Mouse (Mus musculus) stomach, embryonic 16.5 days (tissue): ENCODE measurements around the gene Twist1. TPM values are rescaled to one million over a fixed set of nuclear protein-coding genes. Genes with fewer than 3 reads are reported as not detected.

Experiments used
- ATAC-seq: fragments of 200-750 bp; cut with Nextera tagmentation; 2 replicates; pipeline ENCODE4 v1.8.0; 2017; ENCODE audit warnings: moderate number of reproducible peaks, moderate TSS enrichment; ENCODE audit not compliant: insufficient read depth, low FRiP score
- H3K27ac ChIP-seq: fragments of 300-500 bp; sonication (generic); 2 replicates; pipeline ENCODE4 v1.5.1; 2014; ENCODE audit warnings: low read length
- H3K27me3 ChIP-seq: fragments of 300-500 bp; sonication (generic); 2 replicates; pipeline ENCODE4 v1.6.1; 2014; ENCODE audit warnings: low read length, control low read depth, mixed read lengths; ENCODE audit not compliant: control insufficient read depth, insufficient read depth
- H3K36me3 ChIP-seq: fragments of 300-500 bp; sonication (generic); 2 replicates; pipeline ENCODE4 v1.6.1; 2014; ENCODE audit warnings: low read length; ENCODE audit not compliant: control insufficient read depth, insufficient read depth
- H3K4me1 ChIP-seq: fragments of 300-500 bp; sonication (generic); 2 replicates; pipeline ENCODE4 v1.6.1; 2014; ENCODE audit warnings: low read length, control low read depth, mixed read lengths; ENCODE audit not compliant: control insufficient read depth, insufficient read depth
- H3K4me2 ChIP-seq: fragments of 300-500 bp; sonication (generic); 2 replicates; pipeline ENCODE4 v1.6.1; 2014; ENCODE audit warnings: low read depth, low read length, mixed read lengths
- H3K4me3 ChIP-seq: fragments of 300-500 bp; sonication (generic); replicated peaks from 2 replicates; pipeline ENCODE4 v1.5.1; 2014; ENCODE audit warnings: mild to moderate bottlenecking, low read length
- H3K9ac ChIP-seq: fragments of 300-500 bp; sonication (generic); 2 replicates; pipeline ENCODE4 v1.6.1; 2014; ENCODE audit warnings: low read length
- H3K9me3 ChIP-seq: fragments of 300-500 bp; sonication (generic); replicated peaks from 2 replicates; pipeline ENCODE4 v1.6.1; 2016; ENCODE audit warnings: low read length, control low read depth; ENCODE audit not compliant: control insufficient read depth
- WGBS: fragments of 180-500 bp; shearing (Covaris S2); extraction: QIAGEN DNeasy Blood & Tissue Kit; methylation state at CpG from one replicate; pipeline ENCODE4 v1.1.7; 2014; 5-methylcytosine and 5-hydroxymethylcytosine counted together
- polyA plus RNA-seq: library from polyadenylated mRNA; unstranded; fragments of >200 nt; fragmentation: Nextera tagmentation; extraction: Ambion mirVana; gene quantifications from 2 replicates; pipeline ENCODE4 v1.2.1, GENCODE M21; 2015

Twist1 gene
- 1.5 TPM in 2 replicates for polyA plus RNA-seq

DNA sequence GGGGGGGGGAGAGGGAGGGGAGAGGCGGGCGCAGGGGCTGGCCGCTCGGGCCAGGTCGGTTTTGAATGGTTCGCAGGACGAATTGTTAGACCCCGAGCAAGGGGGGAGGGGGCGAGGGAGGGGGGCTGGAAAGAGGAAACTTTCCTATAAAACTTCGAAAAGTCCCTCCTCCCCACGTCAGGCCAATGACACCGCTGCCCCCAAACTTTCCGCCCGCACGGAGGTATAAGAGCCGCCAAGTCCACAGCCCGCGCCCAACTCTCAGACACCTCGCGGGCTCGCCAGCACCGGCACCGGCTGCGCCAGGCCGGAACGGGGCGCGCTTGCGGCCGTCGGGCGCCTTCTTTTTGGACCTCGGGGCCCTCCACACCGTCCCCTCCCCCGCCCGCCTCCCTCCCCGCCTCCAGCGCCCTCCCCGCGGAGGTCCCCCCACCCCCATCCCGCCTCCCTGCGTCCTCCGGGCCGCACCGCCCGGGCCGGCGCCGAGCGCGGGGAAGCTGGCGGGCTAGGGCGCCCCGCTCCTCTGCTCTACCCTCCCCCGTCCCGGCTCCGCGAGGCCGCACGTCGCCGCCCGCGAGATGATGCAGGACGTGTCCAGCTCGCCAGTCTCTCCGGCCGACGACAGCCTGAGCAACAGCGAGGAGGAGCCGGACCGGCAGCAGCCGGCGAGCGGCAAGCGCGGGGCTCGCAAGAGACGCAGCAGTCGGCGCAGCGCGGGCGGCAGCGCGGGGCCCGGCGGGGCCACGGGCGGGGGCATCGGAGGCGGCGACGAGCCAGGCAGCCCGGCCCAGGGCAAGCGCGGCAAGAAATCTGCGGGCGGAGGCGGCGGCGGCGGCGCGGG, at the start of gene Twist1:
TSS of gene Twist1 (plus strand) at position 272 of the 841 bp plus-strand sequence.
- H3K36me3 ChIP-seq: no peaks in the 10 kb centered on the region
- peak within 1 kb of the TSS; percentile 74 for H3K4me2 ChIP-seq
- peak; percentile 84 for ATAC-seq
- under 1% methylated on average over 98 of the region's 105 CpGs for WGBS
- H3K9ac ChIP-seq: peak within 1 kb of the TSS; percentile 82
- H3K27ac ChIP-seq: peak within 1 kb of the TSS; percentile 61; the same call in 1 of the 2 replicates
- H3K4me1 ChIP-seq: peaks cover 3% of the 10 kb centered on the region; the same call in 1 of the 2 replicates
- H3K9me3 ChIP-seq: no peaks in the 10 kb centered on the region
- peaks cover 47% of the 10 kb centered on the region for H3K27me3 ChIP-seq
- peak within 1 kb of the TSS; percentile 64 for H3K4me3 ChIP-seq

DNA sequence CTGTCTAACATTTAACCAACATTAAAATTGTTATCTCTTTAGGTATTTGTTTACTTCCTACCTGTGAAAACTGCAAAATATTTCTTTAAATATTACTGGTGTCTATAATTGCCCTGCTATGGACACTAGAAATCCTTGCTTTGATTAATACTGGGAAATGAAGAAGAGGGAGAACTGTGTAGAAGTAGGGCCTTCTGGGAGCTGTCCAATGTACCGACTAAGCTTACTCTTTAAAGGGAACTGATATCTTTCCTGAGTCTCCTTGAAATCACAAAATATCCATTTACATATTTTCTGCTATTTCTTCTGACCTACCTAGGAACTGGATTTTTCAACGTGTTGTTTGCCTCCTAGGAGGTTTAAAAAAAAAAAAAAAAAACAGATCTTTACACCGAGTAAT, 30.7 kb upstream of the Twist1 start:
- no peak overlapping the region for H3K4me2 ChIP-seq
- H3K27me3 ChIP-seq: peaks cover 33% of the 10 kb centered on the region
- H3K27ac ChIP-seq: no peak overlapping the region
- no peak overlapping the region for H3K4me3 ChIP-seq
- no peaks in the 10 kb centered on the region for H3K36me3 ChIP-seq
- ATAC-seq: no peak
- 14% methylated on average over 3 of the region's 3 CpGs for WGBS
- no peaks in the 10 kb centered on the region for H3K9me3 ChIP-seq
- no peak overlapping the region for H3K9ac ChIP-seq
- H3K4me1 ChIP-seq: peaks cover 7% of the 10 kb centered on the region

DNA sequence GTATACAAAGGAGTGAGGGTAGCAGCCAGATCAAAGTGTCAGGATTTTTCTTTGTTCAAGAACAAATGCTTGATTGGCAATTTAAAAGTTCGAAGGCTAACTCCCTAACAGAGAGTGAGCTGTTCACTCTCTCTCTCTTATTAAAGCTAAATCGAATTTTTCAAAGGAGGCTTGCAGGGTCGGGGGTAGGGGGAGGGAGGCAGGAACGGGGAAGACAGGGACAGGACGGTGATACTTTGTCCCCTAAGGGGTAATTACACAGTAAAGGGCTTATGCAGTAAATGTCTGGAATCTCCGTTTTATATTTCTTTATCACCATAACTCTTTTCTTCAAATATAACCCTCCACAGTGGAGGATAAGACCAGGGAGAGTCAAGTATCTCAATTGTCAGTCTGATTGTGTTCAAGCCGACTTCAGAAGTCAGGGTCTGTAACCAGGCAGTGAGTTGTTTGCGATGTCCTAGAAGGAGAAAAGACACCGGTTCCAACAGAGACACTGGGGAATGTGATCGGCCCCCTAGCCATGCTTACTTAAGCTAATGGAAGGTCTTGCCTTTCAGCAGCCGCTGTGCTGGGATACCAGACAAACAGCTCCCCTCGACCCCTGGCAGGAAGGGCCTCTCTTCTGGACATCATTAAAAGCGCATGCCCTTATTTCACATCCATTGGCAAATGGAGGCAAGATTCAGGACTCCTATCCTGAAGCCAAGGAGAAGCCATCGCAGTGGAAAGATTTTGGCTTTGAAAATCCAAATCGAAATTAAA, 30.0 kb upstream of the Twist1 start:
- H3K36me3 ChIP-seq: no peaks in the 10 kb centered on the region
- H3K9me3 ChIP-seq: no peaks in the 10 kb centered on the region
- H3K9ac ChIP-seq: no peak overlapping the region
- H3K27ac ChIP-seq: no peak overlapping the region
- no peak overlapping the region for H3K4me2 ChIP-seq
- peaks cover 33% of the 10 kb centered on the region for H3K27me3 ChIP-seq
- 3% methylated on average over 15 of the region's 15 CpGs for WGBS
- no peak overlapping the region for H3K4me3 ChIP-seq
- peaks cover 7% of the 10 kb centered on the region for H3K4me1 ChIP-seq
- ATAC-seq: no peak

GRCm38 (mm10) chr12:33928331-33929192, 28.9 kb upstream of the Twist1 start, which contains the start of gene Ferd3l:
Gene Ferd3l (plus strand): TSS chr12:33928425.
- peak within 1 kb of the TSS; percentile 32 for H3K4me2 ChIP-seq
- no peaks in the 10 kb centered on the region for H3K36me3 ChIP-seq
- H3K4me1 ChIP-seq: peaks cover 7% of the 10 kb centered on the region
- H3K4me3 ChIP-seq: peak within 1 kb of the TSS; percentile 23
- ATAC-seq: no peak
- no peak within 1 kb of the TSS for H3K9ac ChIP-seq
- no peaks in the 10 kb centered on the region for H3K9me3 ChIP-seq
- H3K27ac ChIP-seq: no peak within 1 kb of the TSS
- 2% methylated on average over 39 of the region's 39 CpGs for WGBS
- peaks cover 33% of the 10 kb centered on the region for H3K27me3 ChIP-seq

DNA sequence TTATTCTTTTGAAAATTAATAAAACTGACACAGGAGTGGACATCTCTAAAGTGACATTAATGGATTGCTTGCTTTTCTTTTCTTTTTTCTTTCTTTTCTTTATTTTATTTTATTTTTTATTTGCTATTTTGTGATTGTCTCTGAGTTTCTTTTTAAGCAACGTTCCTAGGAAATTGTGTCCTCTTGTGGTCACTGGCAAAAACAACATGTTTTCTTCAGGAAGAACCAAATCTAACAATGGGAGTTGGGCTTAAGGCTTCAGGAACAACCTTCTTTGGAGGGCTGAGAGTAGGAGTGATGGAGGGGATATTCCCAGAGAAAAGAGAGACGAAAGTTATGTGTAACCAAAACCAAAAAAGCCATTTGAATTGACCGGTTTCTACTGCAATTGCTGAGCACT, 4.6 kb upstream of the Twist1 start:
- Histone ChIP-seq H3K27ac (no peak overlapping the region), H3K4me1 (peaks cover 3% of the 10 kb centered on the region; the same call in 1 of the 2 replicates), H3K27me3 (peaks cover 34% of the 10 kb centered on the region), H3K4me3 (no peak overlapping the region), H3K4me2 (no peak overlapping the region), H3K9ac (no peak overlapping the region), H3K36me3 (no peaks in the 10 kb centered on the region), H3K9me3 (no peaks in the 10 kb centered on the region)
- WGBS: 11% methylated on average over 3 of the region's 3 CpGs
- ATAC-seq: no peak

GRCm38 (mm10) chr12:33954931-33955565, 2.4 kb upstream of the Twist1 start:
- Histone ChIP-seq H3K4me1 (peaks cover 3% of the 10 kb centered on the region; the same call in 1 of the 2 replicates), H3K27me3 (peaks cover 39% of the 10 kb centered on the region), H3K9ac (no peak overlapping the region), H3K36me3 (no peaks in the 10 kb centered on the region), H3K27ac (no peak overlapping the region), H3K9me3 (no peaks in the 10 kb centered on the region), H3K4me2 (no peak overlapping the region), H3K4me3 (no peak overlapping the region)
- WGBS: 31% methylated on average over 8 of the region's 8 CpGs
- no peak for ATAC-seq

- peak overlapping the region; percentile 40 for H3K4me2 ChIP-seq
- ATAC-seq: no peak
- 8% methylated on average over 28 of the region's 28 CpGs for WGBS
- peak overlapping the region; percentile 35; the same call in 1 of the 2 replicates for H3K9ac ChIP-seq
- peaks cover 3% of the 10 kb centered on the region; the same call in 1 of the 2 replicates for H3K4me1 ChIP-seq
- H3K4me3 ChIP-seq: peak overlapping the region; percentile 64
- no peaks in the 10 kb centered on the region for H3K36me3 ChIP-seq
- no peak overlapping the region for H3K27ac ChIP-seq
- peaks cover 39% of the 10 kb centered on the region for H3K27me3 ChIP-seq
- no peaks in the 10 kb centered on the region for H3K9me3 ChIP-seq
These were observed 1.7 kb upstream of the Twist1 start for GRCm38 (mm10) chr12:33955606-33956295.
